Mouse (Mus musculus) lung, postnatal 0 days (tissue): ENCODE measurements around the gene Smpd3. TPM values are rescaled to one million over a fixed set of nuclear protein-coding genes. Genes with fewer than 3 reads are reported as not detected.
A peak's percentile ranks its signal among the peaks of the same experiment; 100 is the strongest.

Experiments
- ATAC-seq: fragments of 200-750 bp; cut with Nextera tagmentation; 2 replicates; pipeline ENCODE4 v1.8.0; 2017; ENCODE audit warnings: moderate library complexity
- DNase-seq: peaks from one replicate; pipeline ENCODE4 v3.0.0-alpha.2; 2016; ENCODE audit warnings: low spot score
- H3K27ac ChIP-seq: fragments of 300-500 bp; sonication (generic); 2 replicates; pipeline ENCODE4 v1.5.1; 2014; ENCODE audit warnings: antibody characterized with exemption, mild to moderate bottlenecking, low read length, mixed read lengths
- H3K27me3 ChIP-seq: fragments of 300-500 bp; sonication (generic); replicated peaks from 2 replicates; pipeline ENCODE4 v1.6.1; 2014; ENCODE audit warnings: low read length, mixed read lengths; ENCODE audit not compliant: insufficient read depth
- H3K36me3 ChIP-seq: fragments of 300-500 bp; sonication (generic); 2 replicates; pipeline ENCODE4 v1.6.1; 2014; ENCODE audit warnings: low read length, mixed read lengths; ENCODE audit not compliant: insufficient read depth
- H3K4me1 ChIP-seq: fragments of 300-500 bp; sonication (generic); 2 replicates; pipeline ENCODE4 v1.6.1; 2014; ENCODE audit warnings: antibody characterized with exemption, low read depth, low read length, mixed read lengths; ENCODE audit not compliant: insufficient read depth
- H3K4me2 ChIP-seq: fragments of 300-500 bp; sonication (generic); replicated peaks from 2 replicates; pipeline ENCODE4 v1.6.1; 2014; ENCODE audit warnings: low read depth, mild to moderate bottlenecking, low read length, moderate library complexity, mixed read lengths
- H3K4me3 ChIP-seq: fragments of 300-500 bp; sonication (generic); 2 replicates; pipeline ENCODE4 v1.5.1; 2014; ENCODE audit warnings: low read depth, low read length
- H3K9ac ChIP-seq: fragments of 300-500 bp; sonication (generic); replicated peaks from 2 replicates; pipeline ENCODE4 v1.6.1; 2014; ENCODE audit warnings: low read depth, mild to moderate bottlenecking
- H3K9me3 ChIP-seq: fragments of 300-500 bp; sonication (generic); 2 replicates; pipeline ENCODE4 v1.6.1; 2016; ENCODE audit warnings: low read length, mixed read lengths
- CTCF ChIP-seq: IDR thresholded peaks from 2 replicates; pipeline ENCODE4 v1.5.1; 2016; ENCODE audit warnings: antibody characterized with exemption, mild to moderate bottlenecking
- EP300 ChIP-seq: IDR thresholded peaks from 2 replicates; pipeline ENCODE4 v1.6.1; 2016; ENCODE audit warnings: antibody characterized with exemption, mild to moderate bottlenecking, control low read depth
- WGBS: fragments of 180-500 bp; shearing (Covaris S2); extraction: QIAGEN DNeasy Blood & Tissue Kit; methylation state at CpG from one replicate; pipeline ENCODE4 v1.1.7; 2014; 5-methylcytosine and 5-hydroxymethylcytosine counted together
- polyA plus RNA-seq: library from polyadenylated mRNA; unstranded; fragments of >200 nt; fragmentation: Nextera tagmentation; extraction: Ambion mirVana; gene quantifications from 2 replicates; pipeline ENCODE4 v1.2.1, GENCODE M21; 2015

Gene Smpd3
- polyA plus RNA-seq, 1 experiment from 2014 or later: 1.7 TPM

DNA sequence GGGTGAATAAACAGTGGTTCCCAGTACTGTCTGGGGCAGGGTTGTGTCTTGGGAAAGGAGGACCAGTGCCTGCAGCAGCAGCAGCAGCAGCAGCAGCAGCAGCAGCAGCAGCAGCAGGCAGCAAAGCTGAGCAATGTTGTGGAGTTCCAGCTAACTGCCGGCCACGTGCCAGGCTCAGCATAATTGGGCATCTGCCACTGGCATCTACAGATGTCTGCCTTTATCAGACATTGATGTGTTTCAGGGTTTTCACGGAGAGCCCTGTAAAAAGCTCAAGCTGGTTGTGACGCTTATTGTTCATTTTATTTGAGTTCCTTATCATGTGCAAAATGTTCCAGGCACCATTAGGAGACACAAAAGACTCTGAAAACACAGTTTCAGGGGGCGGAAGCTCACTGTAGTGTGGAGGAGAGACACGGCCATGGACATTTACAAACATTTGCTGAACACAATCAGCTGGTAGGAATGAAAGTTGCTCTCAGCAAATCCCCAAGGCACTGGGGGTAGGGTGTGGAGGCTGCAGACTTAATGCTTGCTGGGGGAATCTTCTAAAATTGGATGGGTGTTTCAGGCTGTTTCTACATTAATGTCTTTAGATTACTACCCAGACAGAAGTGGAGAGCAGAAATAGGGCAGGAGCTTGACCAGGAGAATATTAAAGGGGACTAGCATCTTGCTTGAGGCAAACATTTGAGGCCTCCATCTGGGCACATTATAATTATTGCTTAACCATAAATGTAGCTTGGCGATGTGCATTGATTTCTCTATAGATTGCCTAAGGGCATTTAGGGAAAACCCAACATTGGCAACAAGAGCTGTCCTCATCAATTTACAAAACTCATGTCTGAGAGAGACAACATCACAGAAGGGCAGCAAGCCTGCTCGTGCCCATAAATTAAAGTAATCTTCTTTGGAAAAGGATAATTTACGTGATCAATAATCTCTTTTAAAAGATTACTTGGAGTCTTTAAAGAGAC, 36.8 kb downstream of the Smpd3 start:
- DNase-seq: no peak

DNA sequence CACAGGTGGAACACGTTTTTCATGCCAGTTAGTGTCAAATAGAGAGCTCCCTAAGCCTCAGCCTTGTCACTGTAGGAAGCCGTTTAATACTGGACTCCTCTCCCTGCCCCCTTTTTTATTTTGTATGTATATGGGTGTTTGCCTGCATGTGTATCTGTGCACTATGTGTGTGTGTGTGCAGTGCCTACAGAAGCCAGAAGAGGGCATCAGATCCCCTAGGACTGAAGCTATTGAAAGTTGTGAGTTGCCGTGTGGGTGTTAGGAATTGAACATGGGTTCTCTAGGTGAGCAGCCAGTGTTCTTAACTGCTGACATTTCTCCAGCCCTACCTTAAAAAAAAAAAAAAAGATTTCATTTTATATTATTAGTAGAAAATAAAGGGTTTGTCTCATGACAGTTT, 38.1 kb downstream of the Smpd3 start:
- Histone ChIP-seq H3K9ac (no peak overlapping the region), H3K9me3 (no peaks in the 10 kb centered on the region), H3K27ac (no peak overlapping the region), H3K4me1 (no peaks in the 10 kb centered on the region), H3K4me3 (no peak overlapping the region), H3K27me3 (no peaks in the 10 kb centered on the region), H3K4me2 (no peak overlapping the region), H3K36me3 (no peaks in the 10 kb centered on the region)
- 84% methylated on average over 3 of the region's 3 CpGs for WGBS
- DNase-seq (no peak), ATAC-seq (no peak)
- no peak for TF ChIP-seq EP300
- peak; percentile 27 for TF ChIP-seq CTCF

More for the DNA sequence above, 36.8 kb downstream of the Smpd3 start:
- WGBS: 61% methylated on average over 9 of the region's 9 CpGs
- H3K9ac ChIP-seq: no peak overlapping the region
- H3K27ac ChIP-seq: no peak overlapping the region
- ATAC-seq: no peak
- H3K27me3 ChIP-seq: no peaks in the 10 kb centered on the region
- TF ChIP-seq EP300 (no peak), CTCF (no peak)
- H3K4me1 ChIP-seq: no peaks in the 10 kb centered on the region
- H3K4me2 ChIP-seq: no peak overlapping the region
- H3K4me3 ChIP-seq: no peak overlapping the region
- H3K36me3 ChIP-seq: no peaks in the 10 kb centered on the region
- no peaks in the 10 kb centered on the region for H3K9me3 ChIP-seq

DNA sequence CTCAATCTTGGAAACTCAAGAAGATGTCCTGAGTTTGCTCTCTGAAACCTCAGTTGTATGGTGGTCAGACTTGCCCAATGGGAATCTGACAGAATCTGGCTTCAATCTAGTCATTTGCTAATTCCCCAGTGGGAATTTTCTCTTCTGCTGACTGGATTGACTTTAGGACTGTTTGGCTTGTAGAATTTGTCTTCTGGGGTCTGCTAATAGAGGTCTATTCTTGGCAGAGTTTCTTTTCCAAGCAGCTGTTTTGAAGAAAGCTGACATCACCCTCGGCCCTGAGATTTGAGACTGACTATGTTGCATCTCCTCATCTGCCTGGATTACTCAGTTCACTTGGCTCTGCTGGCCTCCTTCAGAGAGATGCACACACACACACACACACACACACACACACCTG, 38.9 kb downstream of the Smpd3 start:
- Histone ChIP-seq H3K36me3 (no peaks in the 10 kb centered on the region), H3K27ac (no peak overlapping the region), H3K4me3 (no peak overlapping the region), H3K9ac (no peak overlapping the region), H3K4me2 (no peak overlapping the region), H3K9me3 (no peaks in the 10 kb centered on the region), H3K4me1 (no peaks in the 10 kb centered on the region), H3K27me3 (no peaks in the 10 kb centered on the region)
- 44% methylated on average over 1 of the region's 1 CpGs for WGBS
- TF ChIP-seq EP300 (no peak), CTCF (no peak)
- DNase-seq (no peak), ATAC-seq (no peak)

GRCm38 (mm10) chr8:106298261-106298660, 39.5 kb downstream of the Smpd3 start:
- Histone ChIP-seq H3K36me3 (no peaks in the 10 kb centered on the region), H3K27ac (no peak overlapping the region), H3K27me3 (no peaks in the 10 kb centered on the region), H3K4me1 (no peaks in the 10 kb centered on the region), H3K9ac (no peak overlapping the region), H3K4me2 (no peak overlapping the region), H3K4me3 (no peak overlapping the region), H3K9me3 (no peaks in the 10 kb centered on the region)
- 39% methylated on average over 5 of the region's 5 CpGs for WGBS
- ATAC-seq: 0 out of 2 replicates have a peak, but pooled peaks have one; percentile 40
- TF ChIP-seq CTCF (no peak), EP300 (no peak)
- DNase-seq: peak; percentile 14

- DNase-seq (no peak), ATAC-seq (no peak)
- Histone ChIP-seq H3K27me3 (no peaks in the 10 kb centered on the region), H3K4me1 (no peaks in the 10 kb centered on the region), H3K4me3 (no peak overlapping the region), H3K9ac (no peak overlapping the region), H3K27ac (no peak overlapping the region), H3K36me3 (no peaks in the 10 kb centered on the region), H3K4me2 (no peak overlapping the region), H3K9me3 (no peaks in the 10 kb centered on the region)
- WGBS: 68% methylated on average over 20 of the region's 20 CpGs
- no peak for TF ChIP-seq EP300
- no peak for TF ChIP-seq CTCF
These were observed 45.0 kb downstream of the Smpd3 start for GRCm38 (mm10) chr8:106292484-106293396.

DNA sequence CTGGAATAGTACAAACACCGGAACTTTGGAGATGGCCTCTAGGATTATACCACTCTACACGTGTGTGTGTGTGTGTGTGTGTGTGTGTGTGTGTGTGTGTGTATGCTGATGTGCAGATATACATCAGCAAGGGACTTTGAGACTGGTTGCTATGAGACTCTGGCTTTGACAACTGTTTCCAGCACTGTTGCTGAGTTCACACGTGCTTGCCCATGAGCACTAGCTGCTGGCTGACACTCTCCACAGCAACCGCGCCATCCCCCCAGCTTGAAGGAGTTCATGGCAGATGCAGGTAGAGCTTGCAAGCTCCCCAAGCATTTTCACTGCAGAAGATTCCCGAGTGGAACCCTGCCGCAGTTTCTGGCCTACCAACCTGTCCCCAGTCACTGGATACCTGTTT, 48.3 kb downstream of the Smpd3 start:
- no peak overlapping the region for H3K9ac ChIP-seq
- no peaks in the 10 kb centered on the region for H3K27me3 ChIP-seq
- no peaks in the 10 kb centered on the region for H3K9me3 ChIP-seq
- H3K4me3 ChIP-seq: no peak overlapping the region
- no peak overlapping the region for H3K4me2 ChIP-seq
- no peak overlapping the region for H3K27ac ChIP-seq
- ATAC-seq (no peak), DNase-seq (no peak)
- no peaks in the 10 kb centered on the region for H3K36me3 ChIP-seq
- WGBS: 38% methylated on average over 7 of the region's 7 CpGs
- TF ChIP-seq CTCF (no peak), EP300 (no peak)
- no peaks in the 10 kb centered on the region for H3K4me1 ChIP-seq
